Mouse (Mus musculus): ENCODE data around the gene Mei1. TPM values are rescaled to one million over a fixed set of nuclear protein-coding genes. Genes with fewer than 3 reads are reported as not detected.

The Mei1 gene
- total RNA-seq, 2 experiments from 2014 or later, result not detected

DNA sequence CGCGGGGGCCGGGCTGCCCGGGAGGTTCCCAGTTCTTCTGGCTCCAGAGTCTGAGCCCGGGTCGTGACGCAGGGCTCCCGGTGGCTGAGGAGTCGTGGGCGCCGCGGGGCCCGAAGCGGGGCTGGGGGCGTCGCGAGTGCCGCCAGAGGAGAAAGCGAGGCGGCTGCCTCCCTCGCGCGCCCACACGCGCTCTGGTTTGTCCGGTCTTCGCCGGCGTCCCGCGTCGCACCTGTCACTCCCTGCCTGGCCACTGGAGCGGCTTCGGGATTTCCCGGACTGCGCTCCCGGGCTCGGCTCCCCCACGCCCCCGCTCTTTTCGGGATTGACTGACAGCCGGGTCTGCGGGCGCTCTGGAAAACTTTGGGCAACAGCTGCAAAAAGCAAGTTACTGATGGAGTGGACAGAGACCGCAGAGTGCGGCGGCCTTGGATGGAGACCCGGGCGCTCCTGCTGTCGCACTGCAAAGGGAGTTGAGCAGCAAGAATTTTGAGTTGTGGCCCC lies 77.9 kb downstream of the Mei1 start:
- DNase-seq, result peak; percentile 70 to 75
- intact Hi-C loops (cut with DNase I), result no loop called here

DNA sequence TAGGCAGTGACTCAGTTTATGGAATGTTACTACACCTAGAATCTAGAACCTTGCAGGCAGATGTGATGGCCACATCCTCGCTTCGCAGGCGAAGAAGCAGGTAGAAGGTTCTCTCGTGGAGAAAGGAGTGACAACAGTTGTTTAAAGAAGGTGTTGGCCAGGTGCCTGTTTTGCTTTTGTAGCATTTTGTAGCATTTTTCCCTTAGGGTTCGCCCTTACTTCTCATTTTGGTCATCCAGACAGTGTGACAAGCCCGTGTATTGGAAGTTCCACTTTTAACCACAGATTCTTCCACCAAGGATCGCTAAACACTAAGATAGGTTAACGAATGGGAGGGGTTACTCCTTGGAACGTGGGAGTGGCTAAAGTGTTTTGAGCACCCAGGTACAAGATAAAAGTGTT lies 78.7 kb downstream of the Mei1 start:
- DNase-seq, result no peak
- intact Hi-C loops (cut with DNase I), result no loop called here

DNA sequence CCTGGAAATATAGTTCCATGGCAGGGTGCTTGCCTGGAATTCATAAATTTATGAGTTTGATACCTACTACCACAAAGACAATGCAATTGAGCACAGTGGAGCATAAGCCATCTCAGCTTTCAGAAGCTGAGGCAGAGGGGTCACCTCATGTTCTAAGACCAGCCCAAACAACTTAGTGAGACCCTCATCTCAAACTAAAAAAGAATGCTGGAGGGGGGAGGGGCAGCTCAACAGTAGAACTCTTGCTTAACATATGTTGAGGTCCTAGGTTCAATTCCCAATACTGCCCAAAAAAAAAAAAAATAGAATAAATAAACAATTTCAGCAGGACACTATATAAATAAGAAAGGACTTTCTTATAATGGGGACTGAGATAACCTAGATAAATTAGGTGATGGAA lies 80.2 kb downstream of the Mei1 start:
- DNase-seq, result no peak
- intact Hi-C loops (cut with DNase I), result no loop called here

DNA sequence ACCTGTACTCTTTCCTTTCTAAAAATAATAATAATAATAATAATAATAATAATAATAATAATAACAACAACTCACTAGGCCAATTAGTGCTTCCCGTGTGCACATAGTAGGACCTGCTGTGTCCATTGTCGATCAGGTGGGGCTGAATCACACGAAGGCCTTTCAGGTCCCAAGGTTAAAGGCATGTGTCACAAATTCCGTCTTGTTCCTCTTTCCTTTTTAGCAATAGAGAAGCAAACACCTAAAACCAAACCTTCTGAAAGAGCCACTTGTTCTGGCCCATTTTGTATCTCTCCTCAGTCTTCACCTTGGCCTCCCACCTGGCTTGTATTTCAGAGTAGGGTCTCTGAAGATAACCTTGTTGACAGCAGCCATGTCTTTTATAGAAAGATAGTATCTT lies 81.4 kb downstream of the Mei1 start:
- no peak for DNase-seq
- intact Hi-C loops (cut with DNase I), result no loop called here

DNA sequence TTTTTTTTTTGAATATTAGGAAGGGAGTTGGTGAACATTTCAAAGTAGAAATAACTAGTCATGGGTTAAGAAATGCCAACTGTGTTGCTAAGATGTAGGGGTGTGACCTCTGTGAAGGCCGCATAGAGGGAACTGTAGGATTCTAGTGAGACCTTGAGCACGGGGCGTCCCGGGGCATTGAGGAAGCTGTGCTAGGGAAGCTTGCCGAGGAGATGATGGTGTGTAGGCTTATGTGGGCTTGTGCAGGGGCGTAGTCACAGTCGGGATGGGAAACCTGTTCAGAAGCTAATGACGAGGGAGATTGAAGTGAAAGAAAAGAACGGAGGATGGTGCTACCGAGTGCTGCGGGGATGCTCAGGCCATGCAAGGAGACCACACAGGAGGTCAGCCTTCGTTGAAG lies 82.2 kb downstream of the Mei1 start:
- intact Hi-C loops (cut with DNase I), result no loop called here
- no peak for DNase-seq

DNA sequence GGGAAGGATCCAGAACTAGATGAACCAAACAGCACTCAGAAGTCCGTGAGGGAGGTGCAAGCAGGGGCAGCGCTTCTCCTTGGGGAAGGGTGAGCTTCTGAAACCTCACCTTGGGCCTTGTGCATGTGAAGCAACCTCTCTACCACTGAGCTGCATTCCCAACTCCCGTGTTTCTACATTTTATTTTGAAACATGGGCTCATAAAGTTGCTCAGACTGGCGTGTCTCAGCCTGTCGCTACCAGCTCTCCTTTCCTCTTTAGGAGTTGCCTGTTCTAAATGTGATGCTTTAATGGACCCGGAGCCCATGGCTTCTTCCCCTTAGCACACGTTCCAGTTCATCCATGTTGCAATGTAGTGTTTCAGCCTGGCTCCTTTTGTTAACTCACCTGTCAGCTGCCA lies 82.6 kb downstream of the Mei1 start:
- intact Hi-C loops (cut with DNase I), result no loop called here
- DNase-seq, result no peak

DNA sequence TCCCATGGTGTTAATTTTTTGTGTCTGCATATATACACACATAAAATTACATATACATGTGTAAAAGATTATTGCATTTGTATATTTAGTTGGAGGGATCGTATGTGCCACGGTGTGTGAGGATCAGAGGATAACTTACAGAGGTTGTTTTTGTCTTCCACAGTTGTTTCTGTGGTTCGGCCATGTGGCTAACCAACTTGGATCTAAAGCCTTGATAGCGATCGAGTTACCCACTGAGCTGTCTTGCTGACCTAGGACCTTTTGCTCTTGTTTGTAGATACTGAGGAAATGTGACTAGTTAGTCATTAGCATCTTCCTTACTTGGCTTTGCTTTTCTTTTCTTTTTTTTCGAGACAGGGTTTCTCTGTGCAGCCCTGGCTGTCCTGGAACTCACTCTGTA lies 86.5 kb downstream of the Mei1 start:
- no peak for DNase-seq
- intact Hi-C loops (cut with DNase I), result no loop called here

DNA sequence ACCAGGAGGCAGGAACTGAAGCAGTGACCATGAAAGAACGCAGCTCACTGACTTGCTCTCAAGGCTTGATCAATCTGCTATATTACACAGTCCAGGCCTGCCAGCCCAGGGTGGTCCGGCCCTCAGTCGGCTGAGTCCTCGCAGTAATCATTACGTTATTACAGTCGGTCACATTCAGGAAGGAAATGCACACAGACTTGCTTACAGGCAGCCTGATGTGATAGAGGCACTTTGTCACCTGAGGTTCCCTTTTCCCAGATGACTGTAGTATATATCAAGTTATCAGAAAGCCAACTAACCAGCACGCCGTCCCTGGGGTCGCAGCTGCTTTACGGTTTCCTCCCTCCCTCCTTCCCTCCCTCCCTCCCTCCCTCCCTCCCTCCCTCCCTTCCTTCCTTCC lies 87.1 kb downstream of the Mei1 start:
- no peak for DNase-seq
- intact Hi-C loops (cut with DNase I), result no loop called here

DNA sequence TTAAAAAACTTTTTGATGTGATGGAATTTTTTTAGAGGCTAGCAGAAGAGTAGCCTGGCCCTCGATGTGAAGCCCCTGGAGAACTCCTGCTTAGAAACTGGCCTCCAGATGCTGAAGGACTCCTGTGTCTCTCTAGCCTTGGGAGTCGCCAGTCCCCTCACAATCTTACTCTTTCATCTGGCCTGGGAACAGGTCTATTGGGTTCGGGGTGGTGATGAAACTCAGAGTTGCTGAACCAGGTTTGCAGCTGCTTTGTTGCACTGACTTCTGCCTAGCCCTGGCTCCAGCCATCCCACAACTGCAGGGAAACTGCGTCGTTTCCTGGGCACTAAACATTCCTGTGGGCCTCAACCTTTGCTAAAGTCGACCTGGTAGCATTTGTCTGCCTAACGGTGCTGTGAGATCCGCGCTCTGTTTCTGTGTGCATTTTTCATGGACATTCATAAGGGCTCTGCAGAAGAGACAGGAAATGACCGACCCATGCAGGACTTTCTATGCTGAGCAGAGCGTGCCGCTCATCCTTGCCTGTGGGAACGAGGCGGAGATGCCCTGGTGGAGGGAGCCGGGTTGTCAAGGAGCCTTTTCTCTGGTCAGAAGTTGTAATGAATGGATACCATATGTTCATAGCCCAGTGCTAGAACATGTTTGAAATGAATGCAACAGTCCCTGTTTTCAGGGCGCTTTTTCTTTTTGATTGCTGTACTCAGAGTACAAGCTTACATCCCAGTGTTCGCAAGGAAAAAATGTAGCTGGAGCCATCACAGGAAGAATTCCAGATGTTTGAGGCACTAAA lies 88.6 kb downstream of the Mei1 start:
- no peak for DNase-seq
- intact Hi-C loops (cut with DNase I), result no loop called here

DNA sequence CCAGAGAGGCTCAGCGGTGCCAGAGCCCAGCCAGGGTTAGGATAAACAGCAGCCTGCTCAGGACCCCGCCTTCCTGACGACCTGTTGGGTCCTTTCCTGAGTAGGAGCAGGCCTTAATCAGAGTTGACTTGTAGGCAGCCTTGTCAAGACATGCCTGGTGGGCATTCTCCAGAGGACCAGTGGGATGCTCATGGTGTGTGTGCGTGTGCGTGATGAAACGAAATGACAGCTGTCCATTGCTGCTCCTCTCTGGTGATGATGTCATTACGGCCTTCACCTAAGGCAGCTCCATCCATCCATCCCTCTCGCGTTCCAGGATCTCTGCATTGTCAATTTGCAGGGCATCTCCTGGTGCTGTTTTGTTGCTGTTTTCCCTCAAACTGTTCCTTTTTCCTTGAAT lies 89.7 kb downstream of the Mei1 start:
- intact Hi-C loops (cut with DNase I), result no loop called here
- no peak for DNase-seq

DNA sequence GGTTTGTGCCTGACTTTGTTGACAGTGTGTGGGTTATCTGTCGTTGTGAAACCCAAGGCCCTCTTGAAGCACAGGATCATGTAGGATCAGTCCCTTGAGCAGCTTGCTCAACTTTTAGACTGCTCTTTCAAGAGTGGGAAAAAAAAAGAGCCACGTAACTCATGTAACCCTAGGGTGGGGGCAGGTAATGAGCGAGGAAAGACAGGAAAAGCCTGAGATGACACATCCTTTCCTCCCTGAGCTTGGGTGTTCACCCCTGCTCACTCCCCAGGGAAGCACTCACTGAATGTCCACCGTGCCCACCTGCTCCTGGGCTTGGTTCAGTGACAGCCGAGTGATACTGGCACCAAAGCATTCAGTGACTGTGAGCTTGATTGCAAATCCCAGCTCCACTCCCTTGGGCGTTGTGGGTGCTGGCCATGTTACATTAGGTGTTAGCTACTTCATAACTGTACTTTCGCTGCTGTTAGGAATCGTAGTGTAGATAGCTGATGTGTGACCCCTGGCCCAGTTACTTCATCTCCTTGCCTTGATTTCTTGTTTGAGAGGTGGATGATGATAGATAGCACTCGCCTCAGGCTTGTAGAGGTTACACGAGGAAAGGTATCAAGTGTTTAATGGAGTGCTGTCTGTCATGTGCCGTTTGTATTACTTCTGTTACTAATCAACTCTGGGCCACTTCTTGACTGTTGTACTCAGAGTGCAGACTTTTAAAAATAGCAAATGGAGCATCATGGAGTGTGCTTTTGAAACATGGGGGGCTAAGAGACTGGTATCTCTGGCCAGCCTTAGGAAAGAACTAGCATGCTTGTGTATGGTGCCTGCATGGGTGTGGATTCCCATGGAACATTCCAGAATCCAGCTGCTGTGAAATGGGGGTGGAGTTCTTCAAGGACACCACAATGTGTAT lies 91.2 kb downstream of the Mei1 start:
- no peak for DNase-seq
- intact Hi-C loops (cut with DNase I), result no loop called here

DNA sequence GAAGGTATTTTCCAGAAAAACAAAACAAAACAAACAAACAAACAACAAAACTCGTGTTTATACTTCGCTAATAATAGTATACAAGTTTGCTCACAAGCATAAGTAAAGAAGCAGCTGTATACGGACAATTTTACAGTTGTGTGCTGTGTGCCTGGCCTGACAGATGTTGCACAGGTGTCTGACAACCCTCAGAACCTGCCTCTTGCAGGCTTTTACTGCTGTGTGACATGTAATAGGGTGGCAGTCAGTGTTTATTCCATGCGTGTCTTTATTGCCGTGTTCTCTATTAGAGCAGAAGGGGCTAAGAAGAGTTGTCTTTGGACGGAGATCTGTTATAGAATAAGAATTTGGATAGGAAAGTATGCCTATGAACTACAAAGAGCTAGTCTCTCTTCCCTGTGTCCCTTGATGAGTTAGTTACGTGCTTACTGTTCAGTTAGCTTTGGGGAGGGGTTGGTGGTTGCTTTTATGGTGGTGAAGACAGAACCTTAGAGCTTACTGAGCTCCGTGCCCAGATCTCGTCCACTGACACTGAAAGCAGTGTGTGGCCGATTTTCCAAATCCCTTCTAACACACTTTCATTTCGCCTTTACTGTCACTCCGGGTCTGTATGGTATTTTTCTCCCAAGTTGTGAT lies 92.3 kb downstream of the Mei1 start:
- no peak for DNase-seq
- intact Hi-C loops (cut with DNase I), result no loop called here

DNA sequence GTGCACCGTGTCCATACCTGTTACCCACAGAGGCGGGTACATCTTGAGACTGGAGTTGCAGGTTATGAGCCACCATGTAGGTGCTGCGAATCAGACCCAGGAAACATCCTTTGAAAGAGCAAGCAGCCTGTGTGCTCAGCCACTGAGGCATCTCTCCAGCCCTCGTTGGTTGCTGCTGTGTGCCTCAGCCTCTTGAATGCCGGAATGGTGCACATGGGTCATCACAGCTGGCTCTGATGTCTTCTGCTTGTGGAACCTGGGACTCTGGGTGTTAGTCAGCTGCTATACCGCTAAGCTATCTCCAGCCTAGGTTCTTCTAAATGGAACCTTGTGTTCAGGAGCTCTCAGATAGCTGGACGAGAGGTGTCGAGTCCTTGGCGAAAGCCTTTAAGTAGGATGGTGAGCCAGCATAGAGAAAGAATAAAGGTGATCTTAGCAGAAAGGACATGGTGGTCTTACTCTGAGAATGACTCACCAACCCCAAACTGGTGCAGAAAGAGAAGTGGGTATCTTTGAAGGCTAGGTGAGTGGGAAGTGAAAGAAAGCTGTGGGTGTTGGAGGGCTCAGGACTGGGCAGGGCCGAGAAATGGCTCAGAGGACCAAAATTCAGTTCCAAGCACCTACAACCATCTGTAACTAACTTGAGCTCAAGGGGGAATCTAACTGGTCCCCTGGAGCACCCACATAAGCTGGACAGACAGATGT lies 93.7 kb downstream of the Mei1 start:
- DNase-seq, result no peak
- intact Hi-C loops (cut with DNase I), result loop anchor here (2.0 kb wide), 1 partner anchor 25 kb away; no protein-coding TSS in a partner anchor

DNA sequence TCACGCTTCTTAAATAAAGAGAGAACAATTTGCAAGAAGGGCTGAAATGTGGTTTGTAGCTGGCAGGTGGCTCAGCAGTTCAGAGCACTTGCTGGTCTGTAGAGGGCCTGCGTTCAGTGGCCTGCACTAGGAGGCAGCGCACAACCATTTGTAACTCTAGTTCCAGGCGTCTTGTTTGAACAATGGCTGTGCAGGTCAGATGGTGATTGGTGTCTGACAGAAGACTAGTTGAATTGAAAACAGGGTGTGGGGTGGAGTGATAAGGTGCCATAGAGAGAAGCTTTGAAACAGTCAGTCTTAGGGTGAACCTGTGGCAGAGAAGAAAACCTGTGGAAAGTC lies 94.2 kb downstream of the Mei1 start:
- no peak for DNase-seq
- intact Hi-C loops (cut with DNase I), result loop anchor here (2.0 kb wide), 1 partner anchor 25 kb away; no protein-coding TSS in a partner anchor

DNA sequence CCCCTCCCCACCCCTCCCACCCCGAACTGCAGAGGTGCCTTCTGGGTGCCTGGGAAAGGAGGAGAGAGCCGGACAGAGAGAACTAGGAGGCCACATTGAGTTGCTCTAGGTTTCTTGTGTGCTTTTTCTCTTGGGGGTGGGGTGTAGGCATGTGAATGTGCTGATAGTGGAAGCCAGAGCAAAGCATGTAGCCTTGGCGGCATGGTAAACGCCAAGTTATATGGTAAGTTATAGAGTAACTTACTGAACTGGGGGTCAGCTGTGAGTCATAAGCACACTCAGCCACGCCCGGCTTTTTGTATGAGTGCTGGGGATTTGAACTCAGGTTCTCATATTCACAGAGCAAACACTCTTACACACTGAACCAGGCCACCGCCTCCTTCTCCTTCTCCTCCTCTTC lies 94.7 kb downstream of the Mei1 start:
- intact Hi-C loops (cut with DNase I), result loop anchor here (2.0 kb wide), 1 partner anchor 26 kb away; no protein-coding TSS in a partner anchor
- no peak for DNase-seq

DNA sequence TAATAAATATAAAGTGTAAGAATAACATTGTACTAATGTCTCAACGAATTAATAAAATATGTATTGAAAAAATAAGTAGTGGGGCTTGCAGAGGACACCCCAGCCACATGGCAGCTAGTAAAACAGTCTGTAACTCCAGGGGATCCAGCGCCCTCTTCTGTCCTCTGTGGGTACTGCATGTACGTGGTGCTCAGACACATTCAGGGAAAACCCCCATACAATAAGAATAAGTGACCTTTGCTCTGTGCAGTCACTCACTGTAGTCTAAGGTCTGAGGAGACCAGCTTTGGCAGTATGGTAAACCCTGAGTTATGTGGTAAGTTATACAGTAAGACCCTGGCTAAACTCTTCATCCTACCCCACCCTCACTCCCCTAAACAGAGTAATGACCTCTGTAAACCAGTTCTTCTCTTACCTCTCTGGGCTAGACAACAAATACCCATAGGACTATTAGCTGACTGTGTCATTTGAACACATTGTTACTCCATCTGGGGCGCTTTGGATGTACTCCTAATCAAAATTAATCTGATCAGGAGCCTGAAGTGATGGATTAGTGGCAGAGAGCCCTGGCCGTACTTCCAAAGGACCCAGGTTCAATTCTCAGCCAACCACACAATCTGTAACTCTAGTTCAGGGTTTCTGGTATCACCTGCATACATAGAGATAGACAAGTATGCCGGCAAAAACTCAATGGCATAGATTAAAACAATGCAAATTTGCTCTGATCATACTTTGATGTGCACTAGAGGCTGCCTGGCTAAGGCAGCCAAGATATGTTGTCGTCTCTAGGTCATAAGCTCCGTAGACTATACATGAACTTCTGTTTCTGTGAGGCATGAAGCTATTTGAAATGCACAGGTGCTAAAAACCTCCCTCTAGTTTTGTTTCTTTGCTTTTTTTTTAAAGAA lies 95.8 kb downstream of the Mei1 start:
- peak; percentile 78 to 92 for DNase-seq
- intact Hi-C loops (cut with DNase I), result loop anchor here (2.0 kb wide), 2 partner anchors 27 to 69 kb away; no protein-coding TSS in a partner anchor

DNA sequence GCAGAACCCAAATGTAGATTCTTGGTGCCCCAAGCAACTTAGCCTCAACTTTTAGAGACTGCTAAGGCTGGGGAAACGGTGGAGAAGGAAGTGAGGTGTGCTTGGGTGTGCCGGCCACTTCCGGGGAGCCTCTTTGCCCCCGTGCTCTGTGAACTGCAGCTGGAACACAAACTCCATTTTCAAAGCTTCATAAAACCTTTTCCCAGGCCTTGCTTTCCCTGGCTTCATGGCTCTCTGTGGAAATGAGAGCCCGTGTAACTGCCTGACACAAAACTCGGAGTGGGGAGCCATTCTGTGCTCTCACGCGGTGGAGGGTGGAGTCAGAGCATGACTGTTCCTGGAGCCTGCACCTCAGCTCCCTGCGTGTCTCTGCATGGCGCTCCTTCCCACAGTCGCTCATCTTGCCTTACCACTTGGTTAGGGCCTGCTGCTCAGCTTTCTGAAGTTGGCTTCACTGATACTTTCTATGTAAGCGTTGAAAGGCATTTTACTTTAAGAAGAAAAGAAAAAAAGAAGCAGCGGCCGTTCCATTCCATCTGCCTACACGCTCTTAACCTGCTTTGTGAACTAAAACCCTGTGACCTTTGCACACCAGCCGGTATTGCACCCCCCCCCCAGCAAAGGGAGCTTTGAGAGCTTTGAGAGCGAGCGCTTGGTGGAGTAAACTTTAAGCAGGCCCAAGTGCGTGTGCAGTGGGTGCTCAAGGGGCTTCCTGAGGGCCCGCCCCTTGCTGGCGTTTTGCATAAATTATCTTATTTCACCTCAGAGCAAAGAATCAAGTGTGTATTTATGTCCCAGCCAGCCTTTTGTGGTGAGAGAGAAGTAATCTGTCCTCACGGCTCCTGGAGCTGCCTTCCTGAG lies 96.7 kb downstream of the Mei1 start:
- intact Hi-C loops (cut with DNase I), result loop anchor here (2.0 kb wide), 1 partner anchor 68 kb away; no protein-coding TSS in a partner anchor
- DNase-seq, result no peak
